Mouse (Mus musculus) thymus, adult 2 months (tissue): ENCODE data around the gene Gm49380.

Experiments
- CTCF ChIP-seq: fragments of 200-500 bp; IDR thresholded peaks from 2 replicates; pipeline ENCODE4 v1.5.1; 2012; ENCODE audit warnings: mild to moderate bottlenecking, control low read depth, low read length, moderate library complexity, borderline replicate concordance; ENCODE audit not compliant: control insufficient read depth, poor library complexity, insufficient read depth; ENCODE audit errors: extremely low read depth
- POLR2A ChIP-seq: fragments of 200-500 bp; IDR thresholded peaks from 2 replicates; pipeline ENCODE4 v1.6.1; 2012; ENCODE audit warnings: mild to moderate bottlenecking, low read length, control low read depth, moderate library complexity; ENCODE audit not compliant: control insufficient read depth, poor library complexity, insufficient read depth; ENCODE audit errors: extremely low read depth

DNA sequence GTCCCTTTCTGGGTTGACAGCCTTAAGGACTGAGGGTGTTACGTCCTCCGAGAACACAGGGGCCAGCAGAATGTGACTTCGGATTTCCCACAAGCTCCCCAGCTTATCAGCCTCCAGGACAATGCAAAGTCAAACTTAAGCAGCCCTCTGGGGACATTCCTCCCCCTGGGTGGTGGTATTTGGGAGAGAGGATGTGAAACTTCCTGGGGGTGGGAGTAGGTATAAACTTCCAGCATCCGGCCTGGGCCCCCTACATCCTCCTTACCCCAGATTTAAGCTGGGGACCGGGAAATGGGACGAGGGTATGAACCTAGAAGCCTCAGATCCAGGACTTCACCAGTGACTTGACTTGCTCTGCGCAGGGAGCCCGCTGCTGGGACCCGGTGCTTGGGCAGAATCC, 16.3 kb upstream of the Gm49380 start:
- TF ChIP-seq CTCF: no peak
- TF ChIP-seq POLR2A: no peak
